Mouse (Mus musculus) heart, adult 9 months (tissue): ENCODE data around the gene Tnpo3.

Source experiments
- DNase-seq, 2 experiments: peaks; one replicate each; pipeline ENCODE4 v3.0.0; 2022; ENCODE audit warnings: low spot score in 2 of 2

Gene Tnpo3

DNA sequence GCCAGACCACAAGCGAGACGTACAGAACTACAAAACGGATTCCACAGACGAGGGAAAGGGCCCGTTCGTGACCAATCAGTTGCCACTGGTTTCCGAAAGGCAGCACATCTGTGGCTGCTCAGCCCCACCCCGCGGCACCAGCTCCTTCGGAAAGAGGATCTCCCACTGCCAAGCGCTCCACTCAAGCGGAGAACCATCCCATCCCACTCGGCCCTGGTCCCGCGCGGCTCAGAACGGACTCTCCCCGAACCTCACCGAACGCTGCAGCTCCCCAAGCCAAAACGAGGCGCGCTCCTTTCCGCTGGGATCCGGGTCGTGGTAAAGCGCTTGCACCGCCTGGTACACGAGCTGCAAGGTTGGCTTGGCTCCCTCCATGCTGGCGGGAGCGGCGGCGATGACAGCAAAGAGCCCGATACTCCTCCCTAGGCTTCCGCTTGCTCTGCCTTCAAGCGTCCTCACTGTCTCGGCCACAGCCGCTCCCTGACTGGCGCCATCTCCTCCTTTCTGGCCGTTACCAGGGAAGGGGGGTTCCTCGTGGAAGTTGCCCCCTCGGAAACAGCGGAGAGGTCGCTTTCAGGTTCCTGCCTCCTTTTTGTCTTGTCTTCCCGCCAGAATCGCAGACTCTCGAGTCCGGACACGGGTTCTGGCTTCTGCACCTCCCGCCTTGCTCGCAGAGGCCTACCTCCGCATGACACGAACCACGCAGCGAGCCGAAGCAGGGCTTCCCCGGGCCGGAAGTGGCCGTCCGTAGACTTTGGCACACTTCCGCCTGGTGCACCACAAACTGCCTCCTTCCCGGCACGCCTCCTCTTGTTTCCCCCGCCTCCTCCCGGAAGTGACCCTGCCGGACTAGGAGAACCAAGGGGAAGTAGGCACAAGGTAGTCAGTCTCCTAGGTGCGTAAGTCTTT lies at the start of gene Tnpo3:
Tnpo3 (minus strand) TSS at position 777 of the 909 bp plus-strand sequence.
- peak; percentile 89 to 93 for DNase-seq

- DNase-seq: no peak
Observed at GRCm38 (mm10) chr6:29658626-29659475, 49.2 kb upstream of the Tnpo3 start.

GRCm38 (mm10) chr6:29653271-29653670 lies 43.6 kb upstream of the Tnpo3 start:
- no peak for DNase-seq

DNA sequence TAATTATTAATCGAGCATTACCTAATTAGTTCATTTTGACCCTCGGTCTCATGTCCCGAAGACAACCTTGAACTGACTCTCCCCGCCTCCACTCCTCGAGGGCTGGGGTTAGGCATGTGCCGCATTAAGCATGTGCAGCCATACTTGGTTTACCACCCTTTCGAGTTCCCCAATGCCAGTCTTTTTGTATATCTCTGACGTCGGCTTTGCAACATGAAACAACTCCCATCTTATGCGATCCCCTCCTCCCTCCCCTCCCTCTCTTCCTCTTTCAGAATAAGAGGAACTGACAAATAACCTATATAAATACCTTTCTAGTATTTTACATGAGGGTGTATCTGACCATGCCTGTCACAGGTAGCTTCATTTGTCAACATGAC lies 40.5 kb upstream of the Tnpo3 start:
- DNase-seq: no peak

DNA sequence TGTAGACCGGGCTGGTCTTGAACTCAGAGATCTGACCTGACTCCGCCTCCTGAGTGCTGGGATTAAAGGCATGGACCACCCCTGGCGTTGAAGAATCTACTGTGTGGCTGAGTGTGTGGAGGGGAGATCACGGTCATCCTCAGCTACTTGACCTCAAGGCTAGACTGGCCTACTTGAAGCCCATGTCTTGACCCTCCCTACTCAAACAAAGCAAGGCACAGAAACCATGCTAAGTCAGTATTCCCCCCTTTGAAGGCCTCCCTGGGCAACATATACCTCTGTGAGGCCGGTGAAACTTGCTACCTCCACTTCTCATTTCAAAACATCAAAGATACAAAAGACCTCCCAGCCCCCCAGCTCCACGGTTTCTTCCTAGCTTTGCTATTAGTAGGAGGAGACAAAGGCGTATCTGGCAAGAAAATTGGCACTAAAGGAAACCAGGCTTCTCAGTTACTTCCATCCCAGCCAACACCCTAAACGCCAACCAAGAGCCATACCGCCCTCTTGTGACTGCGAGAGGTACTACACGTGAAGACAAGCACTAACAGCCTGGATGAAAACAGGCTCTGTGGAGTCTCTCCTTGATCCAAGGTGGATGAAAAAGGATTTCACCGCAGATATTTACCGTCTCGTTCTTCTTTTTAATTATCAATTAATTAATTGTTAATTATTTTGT lies 39.9 kb upstream of the Tnpo3 start:
- DNase-seq: peak; percentile 56 to 81

DNA sequence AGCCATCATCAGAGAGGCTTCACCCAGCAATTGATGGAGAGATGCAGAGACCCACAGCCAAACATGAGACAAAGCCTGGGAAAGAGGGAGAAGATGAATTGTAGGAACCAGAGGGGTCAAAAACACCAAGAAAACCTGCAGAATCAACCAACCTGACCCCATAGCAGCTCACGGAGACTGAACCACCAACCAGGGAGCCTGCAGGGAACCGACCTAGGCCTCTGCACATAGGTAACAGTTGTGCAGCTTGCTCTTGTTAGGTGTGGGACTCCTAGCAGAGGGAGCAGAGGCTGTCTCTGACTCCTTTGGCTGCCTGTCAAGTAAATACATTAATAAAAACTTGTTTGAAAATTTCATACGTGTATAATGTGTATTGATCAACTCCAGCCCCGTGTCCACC lies 32.1 kb upstream of the Tnpo3 start:
- DNase-seq: no peak

DNA sequence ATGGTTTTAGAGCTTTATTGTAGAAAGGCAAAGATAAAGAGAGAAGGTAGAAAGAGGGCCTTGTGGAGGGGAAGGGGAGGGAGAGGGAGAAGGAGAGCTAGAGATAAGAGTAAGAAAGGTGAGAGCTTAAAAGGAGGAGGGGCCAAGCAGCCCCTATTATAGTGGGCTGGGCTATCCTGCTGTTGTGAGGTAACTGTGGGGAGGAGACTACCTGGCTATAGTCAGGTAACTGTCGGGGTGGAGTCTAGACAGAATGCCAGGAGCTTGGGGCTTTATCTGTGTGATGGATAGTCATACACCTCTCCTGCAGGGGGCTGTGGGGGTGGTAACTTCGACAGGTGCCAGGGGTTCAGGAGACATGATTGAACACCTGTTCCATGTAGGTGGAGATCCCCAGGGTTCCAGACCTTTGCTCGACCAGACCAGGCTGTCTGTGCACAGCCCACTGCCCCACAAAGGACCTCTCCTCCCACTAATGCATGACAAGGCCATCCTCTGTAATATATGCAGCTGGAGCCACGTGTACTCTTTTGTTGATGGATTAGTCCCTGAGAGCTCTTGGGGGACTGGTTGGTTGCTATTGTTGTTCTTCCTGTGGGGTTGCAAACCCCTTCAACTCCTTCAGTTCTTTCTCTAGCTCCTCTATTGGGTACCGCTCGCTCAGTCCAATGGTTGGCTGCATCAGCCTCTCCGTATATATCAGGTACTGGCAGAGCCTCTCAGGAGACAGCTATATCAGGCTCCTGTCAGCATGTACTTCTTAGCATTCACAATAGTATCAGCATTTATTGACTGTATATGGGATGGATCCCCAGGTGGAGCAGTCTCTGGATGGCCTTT lies 30.1 kb upstream of the Tnpo3 start:
- no peak for DNase-seq

DNA sequence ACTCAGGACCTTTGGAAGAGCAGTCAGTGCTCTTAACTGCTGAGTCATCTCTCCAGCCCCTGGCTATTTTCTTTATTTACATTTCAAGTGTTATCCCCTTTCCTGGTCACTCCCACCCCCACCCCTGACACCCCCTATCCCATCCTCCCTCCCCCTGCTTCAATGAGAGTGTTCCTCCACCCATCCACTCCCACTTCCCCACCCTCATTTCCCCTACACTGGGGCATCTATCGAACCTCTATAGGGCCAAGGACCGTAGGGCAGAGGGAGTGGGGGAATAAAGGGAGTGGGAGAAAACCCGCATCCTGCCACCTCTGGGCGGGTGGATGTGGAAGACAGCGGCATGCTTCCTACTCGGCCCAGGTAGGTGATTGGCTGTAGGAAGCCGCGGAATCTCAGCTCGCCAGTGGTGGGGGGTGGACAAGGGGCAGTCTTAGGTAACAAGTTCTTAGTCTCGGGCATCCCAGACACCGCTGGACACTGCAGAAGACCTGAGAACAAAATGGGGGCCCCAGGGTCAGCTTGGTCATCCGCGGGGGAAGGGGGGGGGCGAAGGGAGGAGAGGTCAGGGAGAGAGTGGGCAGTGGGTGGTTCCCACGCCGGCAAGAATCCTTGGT lies 29.3 kb upstream of the Tnpo3 start:
- DNase-seq: no peak

DNA sequence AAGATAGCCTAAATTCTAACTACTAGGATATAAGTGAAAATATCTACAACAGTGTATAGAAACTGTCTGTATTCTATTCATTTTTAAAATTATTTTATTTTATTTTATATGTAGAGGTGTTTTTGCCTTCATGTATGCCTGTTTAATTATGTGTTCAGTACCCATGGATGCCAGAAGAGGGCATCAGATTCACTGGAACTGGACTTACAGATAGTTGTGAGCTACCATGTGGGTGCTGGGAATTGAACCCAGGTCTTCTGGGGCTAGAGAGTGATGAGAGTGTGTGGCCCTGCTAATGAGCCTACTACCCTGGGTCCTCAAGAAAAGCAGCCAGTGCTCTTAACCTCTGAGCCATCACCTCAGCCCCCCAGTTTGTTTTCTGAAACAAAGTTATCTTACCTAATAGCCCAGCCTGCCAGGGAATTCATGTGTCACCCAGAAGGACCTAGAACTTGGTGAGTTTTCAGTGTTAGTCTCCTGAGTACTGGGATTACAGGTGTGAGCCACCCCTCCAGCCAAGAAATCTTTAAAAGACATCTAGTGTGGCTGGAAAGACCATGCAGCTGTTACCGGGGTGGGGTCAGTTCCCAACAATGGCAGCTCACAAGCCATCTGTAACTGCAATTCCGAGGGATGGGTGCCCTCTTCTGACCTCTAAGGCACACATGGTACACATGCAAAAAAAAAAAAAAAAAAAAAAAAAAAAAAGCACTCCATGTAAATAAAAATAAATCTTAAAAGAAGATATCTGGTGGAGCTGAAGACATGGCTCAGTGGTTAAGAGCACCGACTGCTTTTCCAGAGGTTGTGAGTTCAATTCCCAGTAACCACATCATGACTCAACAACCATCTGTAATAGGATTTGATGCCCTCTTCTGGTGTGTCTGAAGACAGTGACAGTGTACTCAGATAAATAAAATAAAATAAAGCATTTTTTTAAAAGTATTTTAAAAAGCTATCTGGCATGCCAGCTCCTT lies 28.0 kb upstream of the Tnpo3 start:
- DNase-seq: no peak

- DNase-seq: no peak
Observed at GRCm38 (mm10) chr6:29636322-29637092, 26.8 kb upstream of the Tnpo3 start.

DNA sequence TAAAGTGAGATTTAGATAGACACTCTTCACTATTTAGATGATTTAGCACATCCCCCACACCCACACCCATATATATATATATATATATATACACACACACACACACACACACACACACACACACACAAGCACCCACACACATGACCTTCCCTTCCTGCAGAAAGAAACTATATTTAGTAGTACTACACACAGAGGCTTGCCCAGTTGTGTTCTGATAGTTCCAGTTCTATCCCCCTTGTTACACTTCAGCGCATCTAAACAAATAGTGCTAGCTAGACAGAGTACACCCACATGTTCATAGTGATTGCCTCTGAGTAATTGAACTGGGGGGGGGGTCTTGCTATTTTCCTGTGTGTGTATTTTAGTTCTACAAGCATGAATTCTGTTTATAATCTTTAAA lies 24.9 kb upstream of the Tnpo3 start:
- DNase-seq: no peak

DNA sequence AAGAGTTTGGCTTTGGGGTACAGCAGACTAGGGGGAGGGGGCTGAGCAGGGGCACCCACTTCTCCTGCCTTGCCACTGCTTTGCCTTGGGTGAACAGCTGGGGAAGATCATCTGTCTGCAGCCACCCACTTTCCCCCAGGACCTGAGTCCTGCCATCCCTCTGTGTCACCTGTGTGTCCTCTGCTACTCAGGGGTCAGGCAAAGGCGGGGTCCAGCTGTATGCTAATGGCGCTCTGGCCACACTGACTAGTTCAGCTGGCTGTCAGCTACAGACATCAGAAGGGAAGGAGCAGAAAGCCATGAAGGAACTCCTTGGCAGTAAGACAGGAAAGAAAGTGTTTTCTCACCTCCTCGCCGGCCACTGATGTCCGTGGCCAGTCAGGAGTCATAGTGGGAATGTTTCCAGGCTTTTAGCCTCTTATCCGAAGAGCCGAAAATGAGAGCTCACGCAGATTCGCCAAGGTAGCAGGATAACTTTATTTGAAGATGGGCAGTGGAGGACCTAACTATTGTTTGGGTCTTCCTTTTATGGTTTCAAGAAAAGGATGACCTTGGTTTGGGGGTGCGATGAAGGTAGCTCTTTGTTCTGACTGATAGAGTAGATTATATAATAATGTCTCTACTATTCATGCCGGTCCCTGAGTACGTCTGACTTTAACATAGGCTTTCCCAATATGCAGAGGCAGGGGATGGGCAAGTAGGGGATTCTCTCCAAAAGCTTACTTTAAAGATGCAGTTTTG lies 23.0 kb upstream of the Tnpo3 start:
- no peak for DNase-seq

DNA sequence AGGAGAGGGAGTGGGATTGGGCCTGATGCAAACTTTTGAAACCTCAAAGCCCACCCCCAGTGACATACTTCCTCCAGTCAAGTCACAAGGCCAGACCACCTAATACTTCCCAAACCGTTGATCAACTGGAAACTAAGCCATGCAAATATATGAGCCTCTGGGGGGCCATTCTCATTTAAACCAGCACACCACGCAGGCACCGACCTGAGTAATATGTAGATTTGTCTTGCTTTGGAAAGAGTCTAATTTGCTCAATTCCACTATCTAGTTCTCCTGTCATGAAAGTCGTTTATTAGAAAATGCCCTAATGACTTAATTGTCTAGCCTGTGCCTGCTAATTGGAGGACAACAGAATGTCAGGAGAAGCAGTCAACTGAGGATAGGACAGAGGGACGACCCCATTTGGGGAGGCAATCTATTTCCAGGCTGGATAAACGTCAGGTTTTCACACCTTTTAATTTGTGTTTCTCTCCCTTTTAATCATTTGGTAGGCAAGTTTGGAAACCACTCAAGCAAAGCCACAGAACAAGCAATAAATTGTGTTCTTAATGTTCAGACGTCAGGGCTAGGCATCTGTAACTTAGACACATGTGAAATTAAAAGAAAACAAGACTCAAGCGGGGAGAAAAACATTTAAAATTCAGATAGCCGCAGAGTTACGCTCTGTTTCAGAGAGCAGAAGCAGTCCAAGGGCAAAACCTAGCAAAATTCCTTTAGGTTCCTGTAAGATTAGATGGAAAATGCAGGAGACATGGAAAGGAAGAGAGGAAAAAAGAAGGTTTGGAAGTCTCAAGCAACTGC lies 22.3 kb upstream of the Tnpo3 start:
- no peak for DNase-seq

- no peak for DNase-seq
Observed at GRCm38 (mm10) chr6:29630216-29630615, 20.5 kb upstream of the Tnpo3 start.

- no peak for DNase-seq
Observed at GRCm38 (mm10) chr6:29627756-29628155, 18.1 kb upstream of the Tnpo3 start.

GRCm38 (mm10) chr6:29623857-29624256 lies 14.2 kb upstream of the Tnpo3 start:
- no peak for DNase-seq

DNA sequence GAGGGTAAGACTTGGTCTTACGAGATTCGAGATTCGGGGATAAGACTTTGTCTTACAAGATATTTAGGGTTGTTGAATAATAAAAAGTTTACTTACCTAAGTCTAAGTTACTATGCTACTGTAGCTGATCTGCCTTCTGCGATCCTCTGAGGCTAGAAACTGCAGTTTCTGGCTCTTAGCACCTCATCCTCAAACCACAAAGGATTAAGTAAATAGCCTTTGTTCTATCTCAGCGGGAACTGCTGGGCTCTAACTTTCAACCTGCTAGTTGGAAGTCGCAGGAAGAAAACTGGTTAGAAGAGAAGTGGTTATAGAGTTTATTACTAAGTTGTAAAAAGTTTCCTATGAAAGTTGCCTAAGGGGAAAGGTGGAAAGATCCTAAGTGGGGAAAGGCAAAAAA lies 12.6 kb upstream of the Tnpo3 start:
- no peak for DNase-seq
